Mouse (Mus musculus) thymus, postnatal 25 days (tissue): ENCODE results near the gene Hsd11b1.

ENCODE experiments used
- DNase-seq: peaks from one replicate; pipeline ENCODE4 v3.0.0; 2022

Gene Hsd11b1

GRCm38 (mm10) chr1:193242238-193242637, 21.6 kb downstream of the Hsd11b1 start:
- no peak for DNase-seq

GRCm38 (mm10) chr1:193241436-193241835, 22.4 kb downstream of the Hsd11b1 start:
- no peak for DNase-seq

GRCm38 (mm10) chr1:193238426-193238825, 25.4 kb downstream of the Hsd11b1 start:
- DNase-seq = no peak

GRCm38 (mm10) chr1:193234930-193235329, 28.9 kb downstream of the Hsd11b1 start:
- DNase-seq = no peak

GRCm38 (mm10) chr1:193234130-193234645, 29.7 kb downstream of the Hsd11b1 start:
- DNase-seq = no peak

GRCm38 (mm10) chr1:193232732-193233131, 31.1 kb downstream of the Hsd11b1 start:
- no peak for DNase-seq

GRCm38 (mm10) chr1:193230935-193231334, 32.9 kb downstream of the Hsd11b1 start:
- DNase-seq = no peak

GRCm38 (mm10) chr1:193230531-193230930, 33.3 kb downstream of the Hsd11b1 start:
- DNase-seq = no peak

GRCm38 (mm10) chr1:193229570-193229969, 34.3 kb downstream of the Hsd11b1 start:
- DNase-seq = no peak

- DNase-seq = no peak
These were observed 36.3 kb downstream of the Hsd11b1 start for GRCm38 (mm10) chr1:193227537-193227936.

GRCm38 (mm10) chr1:193226724-193227522, 37.0 kb downstream of the Hsd11b1 start:
- DNase-seq = no peak

GRCm38 (mm10) chr1:193226114-193226513, 37.8 kb downstream of the Hsd11b1 start:
- no peak for DNase-seq

GRCm38 (mm10) chr1:193225531-193225930, 38.3 kb downstream of the Hsd11b1 start:
- no peak for DNase-seq

GRCm38 (mm10) chr1:193220408-193220807, 43.5 kb downstream of the Hsd11b1 start:
- no peak for DNase-seq

GRCm38 (mm10) chr1:193216000-193216399, 47.9 kb downstream of the Hsd11b1 start:
- DNase-seq = no peak

- DNase-seq = no peak
These were observed 49.8 kb downstream of the Hsd11b1 start for GRCm38 (mm10) chr1:193214053-193214452.

- DNase-seq = no peak
These were observed 52.5 kb downstream of the Hsd11b1 start for GRCm38 (mm10) chr1:193211371-193211770.

- DNase-seq = peak; percentile 80
These were observed 55.7 kb downstream of the Hsd11b1 start for GRCm38 (mm10) chr1:193208178-193208577.

GRCm38 (mm10) chr1:193207503-193207902, 56.4 kb downstream of the Hsd11b1 start, which contains the start of gene Lamb3:
Lamb3 (plus strand) TSS chr1:193207699.
- DNase-seq = no peak

- no peak for DNase-seq
These were observed 58.4 kb downstream of the Hsd11b1 start for GRCm38 (mm10) chr1:193205431-193205830.

GRCm38 (mm10) chr1:193203821-193204220, 60.1 kb downstream of the Hsd11b1 start:
- no peak for DNase-seq

GRCm38 (mm10) chr1:193201383-193201778, 62.5 kb downstream of the Hsd11b1 start, which contains the start of gene Traf3ip3:
Traf3ip3 (minus strand) TSS chr1:193201703.
- peak; percentile 85 for DNase-seq

- DNase-seq = peak; percentile 74
These were observed 63.1 kb downstream of the Hsd11b1 start for GRCm38 (mm10) chr1:193200640-193201382.

GRCm38 (mm10) chr1:193198312-193198711, 65.6 kb downstream of the Hsd11b1 start:
- DNase-seq = no peak
